Mouse (Mus musculus) midbrain, embryonic 10.5 days (tissue): ENCODE results near the gene Phf21b. TPM values are rescaled to one million over a fixed set of nuclear protein-coding genes. Genes with fewer than 3 reads are reported as not detected.
A peak's percentile ranks its signal among the peaks of the same experiment; 100 is the strongest.

Experiments used
- DNase-seq: peaks from one replicate; pipeline ENCODE4 v3.0.0-alpha.2; 2017; ENCODE audit warnings: low spot score
- H3K27ac ChIP-seq: fragments of 300-500 bp; sonication (generic); replicated peaks from 2 replicates; pipeline ENCODE4 v1.5.1; 2016; ENCODE audit warnings: mild to moderate bottlenecking
- H3K27me3 ChIP-seq: fragments of 300-500 bp; sonication (generic); 2 replicates; pipeline ENCODE4 v1.6.1; 2016; ENCODE audit warnings: low read depth, mild to moderate bottlenecking; ENCODE audit not compliant: poor library complexity, severe bottlenecking
- H3K36me3 ChIP-seq: fragments of 300-500 bp; sonication (generic); 2 replicates; pipeline ENCODE4 v1.6.1; 2016; ENCODE audit warnings: mild to moderate bottlenecking, moderate library complexity
- H3K4me1 ChIP-seq: fragments of 300-500 bp; sonication (generic); 2 replicates; pipeline ENCODE4 v1.6.1; 2016
- H3K4me3 ChIP-seq: fragments of 300-500 bp; sonication (generic); 2 replicates; pipeline ENCODE4 v1.5.1; 2016; ENCODE audit warnings: mild to moderate bottlenecking, moderate library complexity
- H3K9me3 ChIP-seq: fragments of 300-500 bp; sonication (generic); replicated peaks from 2 replicates; pipeline ENCODE4 v1.6.1; 2016; ENCODE audit warnings: mild to moderate bottlenecking
- WGBS: fragments of 180-500 bp; shearing (Covaris S2); methylation state at CpG from one replicate; pipeline ENCODE4 v1.1.7; 2016; 5-methylcytosine and 5-hydroxymethylcytosine counted together
- polyA plus RNA-seq: library from polyadenylated mRNA; unstranded; fragments of >200 nt; fragmentation: Nextera tagmentation; extraction: Ambion mirVana; gene quantifications from 2 replicates; pipeline ENCODE4 v1.2.1, GENCODE M21; 2016

Gene Phf21b
- polyA plus RNA-seq, 1 experiment from 2014 or later, result 9.5 TPM

DNA sequence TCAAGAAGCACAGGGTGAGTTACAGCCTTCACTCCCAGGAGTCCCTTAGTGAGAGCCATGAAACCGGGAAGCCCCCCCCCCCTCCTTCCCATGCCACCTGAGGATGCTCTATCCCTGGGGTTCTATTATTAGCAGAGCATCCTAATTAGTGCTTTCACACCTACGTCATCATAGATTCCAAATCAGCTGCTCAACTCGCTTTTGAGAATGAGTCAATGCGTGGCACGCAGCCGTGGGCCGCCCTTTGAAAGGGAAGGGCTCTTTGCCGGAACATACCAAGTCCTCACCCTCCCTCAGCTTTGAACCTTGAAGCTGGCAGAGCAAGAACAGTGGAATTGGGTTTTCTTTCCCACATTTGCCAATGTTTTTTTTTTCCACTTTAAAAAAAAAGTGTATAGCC lies 6.1 kb upstream of the Phf21b start:
- Histone ChIP-seq H3K27me3 (peaks cover 13% of the 10 kb centered on the region), H3K4me3 (no peak overlapping the region), H3K9me3 (no peaks in the 10 kb centered on the region), H3K36me3 (no peaks in the 10 kb centered on the region), H3K4me1 (peaks cover 6% of the 10 kb centered on the region), H3K27ac (no peak overlapping the region)
- WGBS, result 85% methylated on average over 8 of the region's 8 CpGs
- no peak for DNase-seq

DNA sequence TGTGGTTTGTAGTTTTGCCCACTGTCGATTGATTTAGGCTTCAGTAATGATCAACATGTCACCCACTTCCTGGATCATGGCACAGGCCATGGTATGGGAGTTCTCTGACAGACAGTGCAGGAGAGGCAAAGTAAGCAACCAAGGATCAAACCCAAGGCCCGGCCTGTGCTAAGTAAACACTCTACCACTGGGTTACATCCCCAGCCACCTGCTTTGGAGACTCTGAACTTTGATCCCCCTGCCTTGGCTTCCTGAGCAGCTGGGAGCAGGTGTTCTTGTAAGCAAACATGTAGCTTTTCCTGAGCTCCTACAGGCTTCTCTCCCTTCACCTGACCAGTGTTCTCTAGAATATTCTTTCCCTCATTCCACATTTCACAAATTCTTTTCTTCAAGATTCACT lies 1.8 kb upstream of the Phf21b start:
- H3K36me3 ChIP-seq, result no peaks in the 10 kb centered on the region
- WGBS, result 93% methylated on average over 2 of the region's 2 CpGs
- H3K27me3 ChIP-seq, result peaks cover 17% of the 10 kb centered on the region
- H3K4me1 ChIP-seq, result peaks cover 28% of the 10 kb centered on the region
- no peak for DNase-seq
- H3K27ac ChIP-seq, result no peak overlapping the region
- H3K4me3 ChIP-seq, result no peak overlapping the region
- no peaks in the 10 kb centered on the region for H3K9me3 ChIP-seq

DNA sequence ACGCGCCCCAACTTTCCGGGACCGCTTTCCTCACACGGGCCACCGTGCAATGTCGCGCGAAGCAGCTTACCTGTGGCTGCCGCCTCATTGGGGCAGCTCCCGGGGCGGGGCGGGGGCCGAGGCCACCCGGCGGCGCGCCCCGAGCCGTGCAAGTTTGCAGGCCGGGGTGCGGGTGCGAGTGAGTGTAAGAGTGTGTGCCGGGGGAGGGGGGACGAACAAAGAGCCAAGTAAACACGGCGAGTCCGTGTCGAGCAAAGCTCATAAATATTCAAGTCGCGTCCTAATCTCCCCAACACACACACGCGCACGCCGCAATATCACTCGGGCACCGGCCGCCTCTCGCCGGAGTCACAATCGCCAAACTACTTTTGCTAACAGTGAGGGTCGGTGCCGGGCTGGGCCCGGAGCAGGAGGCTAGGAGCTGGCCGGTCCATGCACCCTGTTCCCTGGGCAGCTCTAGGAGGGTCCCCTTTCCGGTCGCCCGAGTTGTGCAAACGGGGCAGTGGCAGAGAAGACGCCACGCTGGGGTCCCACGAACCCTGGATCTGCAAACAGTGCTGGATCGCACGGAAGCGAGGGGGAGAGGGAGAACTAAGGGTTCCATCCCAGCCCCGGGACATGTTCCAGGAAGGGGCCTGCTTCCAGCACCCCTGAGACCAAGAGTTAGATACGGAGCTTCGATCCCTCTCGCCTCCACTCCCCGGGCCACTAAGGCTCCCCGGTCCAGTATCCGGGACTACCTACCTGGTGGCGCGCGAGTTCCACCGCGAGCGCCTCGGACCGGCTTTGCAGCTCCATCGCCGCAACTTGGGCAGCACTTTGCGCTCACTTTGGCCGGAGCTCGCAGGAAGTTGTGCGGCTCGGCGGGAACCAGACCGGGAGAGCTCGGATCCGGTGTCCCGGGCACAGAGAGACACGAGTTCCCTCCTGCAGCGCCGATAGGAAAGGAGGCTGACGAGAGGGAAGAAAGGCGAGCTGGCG lies 638 bp downstream of the Phf21b start:
- H3K4me1 ChIP-seq, result peaks cover 52% of the 10 kb centered on the region
- peak overlapping the region; percentile 98 for H3K27ac ChIP-seq
- WGBS, result under 1% methylated on average over 88 of the region's 88 CpGs
- peak overlapping the region; percentile 65 for H3K4me3 ChIP-seq
- H3K9me3 ChIP-seq, result no peaks in the 10 kb centered on the region
- H3K27me3 ChIP-seq, result peaks cover 17% of the 10 kb centered on the region
- peak; percentile 83 for DNase-seq
- peaks cover 13% of the 10 kb centered on the region for H3K36me3 ChIP-seq

DNA sequence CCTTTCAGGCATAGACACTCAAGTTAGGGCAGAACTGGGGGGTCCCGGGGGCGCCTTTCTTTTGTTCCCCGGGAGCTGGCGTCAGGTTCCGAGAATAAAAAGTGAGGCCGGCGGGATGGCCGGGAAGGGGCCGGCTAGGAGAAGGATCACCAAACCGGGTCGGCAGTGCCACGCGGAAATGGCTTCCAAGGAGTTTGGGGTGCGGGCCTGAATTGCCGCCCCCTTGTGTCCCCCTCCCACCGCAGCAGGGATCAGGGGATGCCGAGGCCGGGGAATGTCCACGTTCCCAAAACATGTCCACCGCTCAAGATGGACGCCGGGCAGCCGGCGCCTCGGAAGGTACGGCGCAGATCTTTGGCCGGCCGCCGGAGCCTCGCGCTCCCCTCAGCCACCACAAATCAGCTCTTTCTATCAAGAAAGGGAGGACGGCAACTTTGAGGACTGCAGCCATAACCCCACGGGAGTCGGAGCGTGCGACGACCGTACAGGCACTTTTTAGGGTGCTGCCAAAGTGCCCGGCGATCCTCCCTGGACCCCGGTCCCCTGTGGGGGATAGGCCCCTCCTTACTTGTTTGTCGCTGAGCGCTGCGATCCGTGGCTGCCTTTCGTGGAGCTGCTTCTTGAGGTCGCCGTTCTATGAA lies 1.6 kb downstream of the Phf21b start:
- peaks cover 61% of the 10 kb centered on the region for H3K4me1 ChIP-seq
- H3K9me3 ChIP-seq, result no peaks in the 10 kb centered on the region
- under 1% methylated on average over 49 of the region's 49 CpGs for WGBS
- H3K27ac ChIP-seq, result peak overlapping the region; percentile 98
- DNase-seq, result peak; percentile 70
- peaks cover 22% of the 10 kb centered on the region for H3K36me3 ChIP-seq
- peak overlapping the region; percentile 65 for H3K4me3 ChIP-seq
- H3K27me3 ChIP-seq, result peaks cover 17% of the 10 kb centered on the region

DNA sequence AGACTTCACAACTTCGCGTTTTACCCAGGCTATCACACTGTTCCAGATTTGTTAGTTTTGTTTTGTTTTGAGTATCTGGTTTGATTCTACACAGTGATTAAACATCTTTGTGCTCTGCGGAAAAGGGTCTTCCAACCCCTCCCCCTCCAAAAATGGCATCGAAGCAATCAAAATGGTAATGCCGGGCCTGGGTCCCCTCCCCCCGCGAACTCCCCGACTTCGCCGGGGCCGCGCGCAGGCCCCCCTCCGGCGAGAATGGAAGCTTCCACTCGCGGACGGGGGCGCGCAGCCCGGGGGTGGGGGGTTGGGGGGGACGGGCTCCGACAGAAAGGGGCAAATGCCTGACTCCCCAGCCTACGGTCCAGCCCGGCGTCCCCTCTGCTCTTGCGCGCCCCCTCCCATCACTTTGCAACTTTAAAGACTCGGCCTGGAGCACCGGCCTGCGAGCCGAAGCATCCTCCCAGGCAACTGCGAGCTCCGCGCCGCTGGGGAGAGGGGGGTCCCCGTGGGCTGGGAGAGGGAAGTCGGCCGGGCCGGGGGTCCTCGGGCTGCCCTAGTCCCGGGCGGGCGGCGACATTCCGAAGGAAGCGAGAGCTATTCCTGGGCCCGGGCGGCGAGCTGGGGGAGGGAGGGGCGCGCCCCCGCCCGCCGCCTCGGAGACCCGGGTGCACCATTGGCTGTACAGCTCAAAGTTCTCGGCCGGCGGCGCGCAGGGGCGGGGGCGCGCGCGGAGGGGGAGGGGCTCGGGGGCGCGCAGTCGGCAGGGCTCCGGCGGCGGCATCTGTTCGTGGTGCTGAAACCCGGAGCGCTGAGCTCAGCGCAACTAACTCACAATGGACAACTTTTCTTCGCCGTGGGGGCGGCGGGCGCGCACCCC lies 2.4 kb downstream of the Phf21b start:
- under 1% methylated on average over 68 of the region's 84 CpGs for WGBS
- Histone ChIP-seq H3K27ac (peak overlapping the region; percentile 98), H3K4me3 (peak overlapping the region; percentile 65), H3K4me1 (peaks cover 67% of the 10 kb centered on the region), H3K27me3 (peaks cover 17% of the 10 kb centered on the region), H3K9me3 (no peaks in the 10 kb centered on the region), H3K36me3 (peaks cover 29% of the 10 kb centered on the region)
- peak; percentile 93 for DNase-seq

DNA sequence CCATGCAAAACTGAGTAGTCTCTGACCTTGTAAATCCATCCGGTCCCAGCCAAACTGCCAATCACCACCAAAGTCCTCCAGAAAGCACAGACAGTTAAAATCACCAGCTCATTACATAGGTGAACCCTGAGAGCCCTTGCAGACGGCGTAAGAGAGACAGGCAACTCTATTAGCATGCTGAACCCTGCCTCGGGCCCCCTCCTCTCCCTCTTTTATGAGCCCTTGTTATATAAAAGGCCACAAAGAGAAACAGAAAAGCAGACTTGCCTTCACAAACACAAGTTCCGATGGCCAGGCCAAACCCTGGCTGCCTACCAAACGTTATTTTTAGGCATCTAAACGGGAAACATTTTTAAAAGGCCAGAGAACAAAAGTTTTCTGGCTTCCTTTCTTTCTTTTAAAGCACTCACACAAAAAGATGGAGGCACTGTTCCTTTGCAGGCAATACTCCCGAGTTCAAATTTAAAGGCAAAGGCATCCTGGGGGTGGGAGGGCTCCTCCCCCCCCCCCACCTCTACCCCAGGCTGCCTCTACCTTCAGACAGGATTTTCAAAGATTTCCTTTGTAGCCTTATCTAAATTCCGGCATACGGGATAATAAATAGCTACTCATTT lies 3.3 kb downstream of the Phf21b start:
- Histone ChIP-seq H3K4me3 (peak overlapping the region; percentile 65), H3K27me3 (peaks cover 10% of the 10 kb centered on the region), H3K36me3 (peaks cover 39% of the 10 kb centered on the region), H3K4me1 (peaks cover 76% of the 10 kb centered on the region), H3K9me3 (no peaks in the 10 kb centered on the region), H3K27ac (peak overlapping the region; percentile 98)
- WGBS, result 15% methylated on average over 10 of the region's 10 CpGs
- DNase-seq, result peak; percentile 31

DNA sequence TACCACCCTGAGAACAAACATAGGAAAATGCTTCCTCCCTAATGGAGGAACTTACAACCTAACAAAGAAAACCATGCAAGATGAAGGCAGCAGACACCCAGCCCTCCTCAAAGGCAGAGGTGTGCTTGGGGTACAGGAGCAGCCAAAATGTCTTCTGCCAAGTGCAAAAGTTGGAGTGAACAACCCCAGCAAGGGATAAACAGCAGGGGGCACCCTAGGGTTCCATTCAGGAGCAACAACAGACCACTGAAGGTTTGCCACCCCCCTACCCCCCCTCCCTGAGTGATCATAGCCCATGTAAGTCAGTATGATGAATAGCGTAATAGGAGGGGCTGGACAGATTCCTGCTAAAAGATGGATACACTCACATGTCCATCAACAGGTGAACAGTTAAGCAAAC lies 5.5 kb downstream of the Phf21b start:
- 91% methylated on average over 1 of the region's 1 CpGs for WGBS
- Histone ChIP-seq H3K27ac (no peak overlapping the region), H3K9me3 (no peaks in the 10 kb centered on the region), H3K27me3 (0 out of 2 replicates have a peak, but pooled peaks cover 4% of the 10 kb centered on the region), H3K4me3 (no peak overlapping the region), H3K4me1 (peaks cover 89% of the 10 kb centered on the region), H3K36me3 (peaks cover 43% of the 10 kb centered on the region)
- no peak for DNase-seq

DNA sequence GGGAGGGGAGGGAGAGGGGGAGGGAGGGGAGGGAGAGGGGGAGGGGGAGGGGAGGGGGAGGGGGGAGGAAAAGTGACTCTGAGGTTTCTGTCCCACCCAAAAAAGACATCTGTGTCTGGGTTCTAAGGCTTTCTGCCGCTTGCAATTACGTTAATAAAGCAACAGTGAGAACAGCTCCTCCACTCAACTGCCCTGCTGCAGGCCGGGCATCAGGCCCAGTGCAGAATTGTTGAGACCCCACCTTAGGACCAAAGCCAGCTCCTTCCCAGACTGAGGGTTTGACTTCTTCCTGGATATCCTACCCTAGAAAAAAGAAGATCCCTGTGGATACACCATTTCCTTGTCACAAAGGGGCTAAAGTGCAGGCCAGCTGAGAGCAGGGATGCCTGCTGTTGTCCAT lies 9.6 kb downstream of the Phf21b start:
- H3K4me1 ChIP-seq, result peaks cover 99% of the 10 kb centered on the region
- H3K27me3 ChIP-seq, result no peaks in the 10 kb centered on the region
- H3K4me3 ChIP-seq, result no peak overlapping the region
- DNase-seq, result no peak
- peaks cover 50% of the 10 kb centered on the region for H3K36me3 ChIP-seq
- no peak overlapping the region for H3K27ac ChIP-seq
- H3K9me3 ChIP-seq, result no peaks in the 10 kb centered on the region
- WGBS, result 86% methylated on average over 3 of the region's 3 CpGs

DNA sequence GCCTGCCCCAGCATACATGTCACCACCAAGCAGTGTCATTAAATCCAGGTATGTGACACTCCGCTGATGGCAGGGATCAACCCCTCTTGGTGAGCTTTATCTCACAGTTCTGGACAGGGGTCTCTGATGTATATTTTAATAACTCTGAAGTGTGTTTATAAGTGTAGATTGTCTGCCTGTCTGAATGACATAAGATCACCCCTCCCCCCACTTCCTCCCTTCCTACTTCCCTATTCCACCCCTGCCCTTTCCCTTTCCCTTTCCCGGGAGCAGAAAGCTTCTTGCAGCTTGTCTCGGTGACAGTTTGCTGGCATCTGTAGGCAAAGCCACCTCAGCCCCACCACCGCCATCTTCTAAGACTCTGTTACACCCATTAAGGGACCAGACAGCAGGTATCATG lies 11.0 kb downstream of the Phf21b start:
- DNase-seq, result no peak
- no peak overlapping the region for H3K4me3 ChIP-seq
- H3K27ac ChIP-seq, result no peak overlapping the region
- no peaks in the 10 kb centered on the region for H3K9me3 ChIP-seq
- H3K4me1 ChIP-seq, result peaks cover 96% of the 10 kb centered on the region
- WGBS, result 91% methylated on average over 4 of the region's 4 CpGs
- H3K36me3 ChIP-seq, result peaks cover 39% of the 10 kb centered on the region
- no peaks in the 10 kb centered on the region for H3K27me3 ChIP-seq

DNA sequence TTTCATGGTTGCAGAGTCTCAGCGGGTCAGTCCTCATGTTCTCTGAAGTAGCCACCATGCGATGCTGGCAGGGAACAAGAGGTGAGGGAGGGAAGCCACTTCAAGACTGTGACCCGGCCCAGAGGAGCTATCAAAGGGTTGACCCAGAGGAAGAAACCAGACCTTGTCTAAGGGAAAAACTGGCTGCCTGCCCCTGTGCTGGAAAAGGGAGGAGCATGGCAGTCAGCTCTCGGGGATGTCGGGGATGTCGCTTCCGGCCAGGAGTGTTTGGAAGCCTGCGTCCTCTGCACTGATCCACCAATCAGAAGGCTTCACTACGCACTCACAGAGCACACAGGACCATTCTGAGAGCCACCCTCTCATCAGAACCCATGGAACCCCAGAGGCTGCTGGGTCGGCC lies 12.8 kb downstream of the Phf21b start:
- no peak for DNase-seq
- Histone ChIP-seq H3K4me3 (peak overlapping the region; percentile 24; the same call in 1 of the 2 replicates), H3K9me3 (no peaks in the 10 kb centered on the region), H3K27me3 (no peaks in the 10 kb centered on the region), H3K27ac (peak overlapping the region; percentile 38), H3K4me1 (peaks cover 85% of the 10 kb centered on the region), H3K36me3 (peaks cover 28% of the 10 kb centered on the region)
- 82% methylated on average over 10 of the region's 10 CpGs for WGBS

DNA sequence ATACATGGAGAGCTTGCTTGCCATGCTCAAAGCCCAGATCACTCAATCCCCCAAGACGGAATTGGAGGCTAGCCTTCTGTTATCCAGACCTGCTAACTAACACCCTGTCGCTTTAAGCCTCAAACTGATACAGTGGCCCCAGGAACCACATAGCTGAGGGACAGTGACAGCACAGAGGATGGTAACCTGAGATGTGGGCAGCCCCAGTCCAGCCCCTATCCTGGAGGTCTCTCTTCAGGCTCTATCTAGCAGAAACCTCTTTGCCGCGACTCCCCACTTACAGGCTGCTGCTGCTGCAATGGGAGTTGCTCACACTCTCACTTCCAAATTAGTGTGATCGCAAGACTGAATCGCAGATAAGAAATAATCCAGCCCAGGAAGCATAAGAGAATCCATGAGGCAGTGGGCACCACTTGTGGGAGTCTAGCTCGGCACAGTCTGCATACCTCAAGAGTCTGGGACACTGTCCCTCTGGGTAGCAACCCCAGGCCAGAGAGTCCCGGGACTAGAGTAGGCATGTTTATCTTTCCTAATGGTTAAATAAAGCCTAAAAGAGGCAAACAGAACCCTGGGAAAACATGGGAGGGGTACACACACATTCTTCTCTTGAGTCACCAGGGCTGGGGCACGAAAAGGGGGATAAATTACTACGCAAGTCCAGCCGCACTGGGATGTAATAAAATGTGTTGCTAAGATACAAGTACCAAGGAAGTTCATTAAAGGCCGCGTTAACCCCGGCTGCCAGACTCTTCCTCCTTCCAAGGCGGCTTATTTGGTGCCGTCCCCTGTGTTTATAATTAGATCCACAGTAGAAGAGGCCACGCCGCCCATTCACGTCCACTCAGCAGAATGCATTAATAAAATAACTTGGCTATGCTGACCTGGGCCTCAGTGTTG lies 13.7 kb downstream of the Phf21b start:
- peaks cover 76% of the 10 kb centered on the region for H3K4me1 ChIP-seq

More for the DNA sequence above, 13.7 kb downstream of the Phf21b start:
- Histone ChIP-seq H3K27ac (peak overlapping the region; percentile 57), H3K4me3 (peak overlapping the region; percentile 24; the same call in 1 of the 2 replicates), H3K9me3 (no peaks in the 10 kb centered on the region), H3K36me3 (peaks cover 31% of the 10 kb centered on the region), H3K27me3 (no peaks in the 10 kb centered on the region)
- 54% methylated on average over 19 of the region's 19 CpGs for WGBS
- DNase-seq, result peak; percentile 22
